16 mouse cellular contexts compared by ENCODE assay signal in genomic region chr17:29925608-29926606, GRCm38 (mm10). TPM values are rescaled to one million over a fixed set of nuclear protein-coding genes. Genes with fewer than 3 reads are reported as not detected.
DNase-seq lines count a peak whose midpoint lies in the region; ATAC-seq and TF ChIP-seq lines count a peak whose summit lies in the region.
"Had no signal": no experiment of that assay in that cellular context is flagged by ENCODE, and none has a peak within 500 bp of the region (broad histone marks: within the 10 kb centered on the region; RNA-seq: fewer than 3 reads in every experiment).

No protein-coding gene starts in this region.

- H3K4me3 ChIP-seq in forebrain, embryonic 14.5 days (ENCODE audit: low read depth, low read length): no peak overlapping the region
- no peak overlapping the region for H3K4me3 ChIP-seq in forebrain, embryonic 11.5 days (ENCODE audit: low read depth, low read length)
- no peak overlapping the region for H3K4me3 ChIP-seq in ES-E14 (ENCODE audit: insufficient read depth in 1 of 2, low read depth in 1 of 2, low read length in 2 of 2, poor library complexity in 1 of 2, severe bottlenecking in 1 of 2)
- no peak overlapping the region for H3K4me3 ChIP-seq in forebrain, postnatal 0 days (ENCODE audit: low read depth, low read length)
- H3K4me3 ChIP-seq: hindbrain, embryonic 13.5 days; midbrain, embryonic 10.5 days; myocyte; stomach, embryonic 15.5 days had no signal

- no peak for TF ChIP-seq CTCF in forebrain, postnatal 0 days (IDR thresholded peaks at IDR 0.05; ENCODE audit: low read depth)

- no peak overlapping the region for H3K9ac ChIP-seq in forebrain, embryonic 14.5 days (ENCODE audit: low read length)
- no peak overlapping the region for H3K9ac ChIP-seq in forebrain, embryonic 11.5 days (ENCODE audit: low read length)
- H3K9ac ChIP-seq in ES-E14 (ENCODE audit: insufficient read depth, low read depth, low read length, poor library complexity, severe bottlenecking): no peak overlapping the region
- no peak overlapping the region for H3K9ac ChIP-seq in forebrain, postnatal 0 days
- H3K9ac ChIP-seq: hindbrain, embryonic 13.5 days; stomach, embryonic 15.5 days had no signal

- H3K27me3 ChIP-seq in forebrain, embryonic 14.5 days (replicated peaks; ENCODE audit: control insufficient read depth, insufficient read depth, low read length): no peaks in the 10 kb centered on the region
- no peaks in the 10 kb centered on the region for H3K27me3 ChIP-seq in forebrain, embryonic 11.5 days (ENCODE audit: control insufficient read depth, insufficient read depth, low read length)
- no peaks in the 10 kb centered on the region for H3K27me3 ChIP-seq in forebrain, postnatal 0 days (ENCODE audit: insufficient read depth, low read length)
- H3K27me3 ChIP-seq: stomach, embryonic 15.5 days had no signal

- H3K27ac ChIP-seq in forebrain, embryonic 14.5 days (ENCODE audit: low read depth, low read length): no peak overlapping the region
- no peak overlapping the region for H3K27ac ChIP-seq in forebrain, embryonic 11.5 days (ENCODE audit: low read depth, low read length)
- no peak overlapping the region for H3K27ac ChIP-seq in ES-E14 (ENCODE audit: insufficient read depth, low read depth, low read length, poor library complexity, severe bottlenecking)
- H3K27ac ChIP-seq in forebrain, postnatal 0 days (ENCODE audit: low read depth, low read length): no peak overlapping the region
- H3K27ac ChIP-seq: hindbrain, embryonic 13.5 days; midbrain, embryonic 10.5 days; stomach, embryonic 15.5 days had no signal

- peak; percentile 71 for DNase-seq in forebrain, embryonic 14.5 days (ENCODE audit: low spot score)
- no peak for DNase-seq in forebrain, embryonic 11.5 days (ENCODE audit: low spot score)
- DNase-seq in right cerebral cortex, adult 18-20 months: peak; percentile 15
- no peak for DNase-seq in right cerebral cortex, postnatal 36 days (ENCODE audit: low spot score in 2 of 2)
- peak; percentile 48 for DNase-seq in ES-E14 (ENCODE audit: low read depth, low spot score)
- peak; percentile 60 for DNase-seq in forebrain, postnatal 0 days
- no peak for DNase-seq in cerebellum, adult 8-10 months
- DNase-seq in spleen, adult 18-20 months: no peak
- DNase-seq: cerebellum, adult 18-20 months; kidney, adult 2 months; kidney, postnatal 4 days had no signal

- no peaks in the 10 kb centered on the region for H3K9me3 ChIP-seq in forebrain, embryonic 14.5 days (replicated peaks; ENCODE audit: control insufficient read depth, low read length)
- H3K9me3 ChIP-seq in forebrain, embryonic 11.5 days (ENCODE audit: control insufficient read depth, low read length): no peaks in the 10 kb centered on the region
- no peaks in the 10 kb centered on the region for H3K9me3 ChIP-seq in ES-E14 (ENCODE audit: control insufficient read depth, insufficient read depth, low read depth, low read length)
- H3K9me3 ChIP-seq in forebrain, postnatal 0 days (ENCODE audit: low read length): no peaks in the 10 kb centered on the region
- H3K9me3 ChIP-seq: hindbrain, embryonic 13.5 days; midbrain, embryonic 10.5 days; stomach, embryonic 15.5 days had no signal

- 52% methylated on average over 26 of the region's 26 CpGs for WGBS in forebrain, embryonic 14.5 days
- WGBS in forebrain, embryonic 11.5 days: 66% methylated on average over 26 of the region's 26 CpGs
- 38% methylated on average over 26 of the region's 26 CpGs for WGBS in forebrain, postnatal 0 days

- H3K4me1 ChIP-seq in forebrain, embryonic 14.5 days (ENCODE audit: control insufficient read depth, insufficient read depth, low read length): peaks cover 13% of the 10 kb centered on the region
- no peaks in the 10 kb centered on the region for H3K4me1 ChIP-seq in forebrain, embryonic 11.5 days (replicated peaks; ENCODE audit: control insufficient read depth, insufficient read depth, low read length)
- peaks cover 0 to 4% of the 10 kb centered on the region in 2 experiments; a peak in 1 of 4 replicates for H3K4me1 ChIP-seq in ES-E14 (ENCODE audit: control insufficient read depth in 2 of 2, insufficient read depth in 2 of 2, low read length in 2 of 2, poor library complexity in 1 of 2)
- no peaks in the 10 kb centered on the region for H3K4me1 ChIP-seq in forebrain, postnatal 0 days (ENCODE audit: insufficient read depth)

- ATAC-seq in forebrain, embryonic 14.5 days: peak; percentile 78
- no peak for ATAC-seq in forebrain, embryonic 11.5 days (replicated peaks; ENCODE audit: low FRiP score)
- ATAC-seq in forebrain, postnatal 0 days: peak; percentile 78
- ATAC-seq: lung, postnatal 0 days had no signal

- no peaks in the 10 kb centered on the region for H3K36me3 ChIP-seq in forebrain, embryonic 14.5 days (ENCODE audit: control insufficient read depth, insufficient read depth, low read length)
- no peaks in the 10 kb centered on the region for H3K36me3 ChIP-seq in forebrain, embryonic 11.5 days (ENCODE audit: control insufficient read depth, insufficient read depth, low read length)
- H3K36me3 ChIP-seq in ES-E14 (ENCODE audit: control insufficient read depth, insufficient read depth, low read length, poor library complexity, severe bottlenecking): no peaks in the 10 kb centered on the region
- no peaks in the 10 kb centered on the region for H3K36me3 ChIP-seq in forebrain, postnatal 0 days (ENCODE audit: insufficient read depth)
- H3K36me3 ChIP-seq: hindbrain, embryonic 13.5 days; midbrain, embryonic 10.5 days; stomach, embryonic 15.5 days had no signal

- H3K4me2 ChIP-seq in forebrain, embryonic 14.5 days (ENCODE audit: low read length): no peak overlapping the region
- no peak overlapping the region for H3K4me2 ChIP-seq in forebrain, embryonic 11.5 days (ENCODE audit: low read depth, low read length, severe bottlenecking)
- H3K4me2 ChIP-seq in forebrain, postnatal 0 days (ENCODE audit: low read depth): no peak overlapping the region
- H3K4me2 ChIP-seq: hindbrain, embryonic 13.5 days; stomach, embryonic 15.5 days had no signal

- in situ Hi-C loops in ES-E14 (cut with MboI; ENCODE audit: low sequenced_read_pairs in 2 of 2, unreplicated experiment in 2 of 2): no loop called here

TF ChIP-seq in ES-E14, 5 proteins besides CTCF, POLR2A, EP300 and RAD21:
- no peak for TF ChIP-seq CHD2 (IDR thresholded peaks at IDR 0.05; ENCODE audit: low read depth, low read length)
- TF ChIP-seq HCFC1 (IDR thresholded peaks at IDR 0.05; ENCODE audit: borderline replicate concordance, insufficient read depth, low read length): no peak
- no peak for TF ChIP-seq ZNF384 (IDR thresholded peaks at IDR 0.05; ENCODE audit: low read depth, low read length)
- no peak for TF ChIP-seq MAFK (IDR thresholded peaks at IDR 0.05; ENCODE audit: insufficient read depth, low read depth, low read length)
- no peak for TF ChIP-seq ZC3H11A (IDR thresholded peaks at IDR 0.05; ENCODE audit: borderline replicate concordance, low read depth, low read length)

RNA-seq across cellular contexts. Expression of gene Mdga1, which starts 44.0 kb away (rescaled TPM):
- polyA plus RNA-seq in forebrain, embryonic 14.5 days (2014; fragmentation: Nextera tagmentation; extraction: Ambion mirVana): 9.4 and 9.9 TPM in 2 replicates
- polyA plus RNA-seq in forebrain, embryonic 11.5 days (2014; fragmentation: Nextera tagmentation; extraction: Ambion mirVana): 6.2 and 7.4 TPM in 2 replicates
- total RNA-seq in ES-E14 (2012; rRNA removed): 7.1 and 15.4 TPM in 2 replicates
- total RNA-seq in forebrain, postnatal 0 days (2014; rRNA removed): 29.1 and 45.7 TPM in 2 replicates
- 7.6 and 10.9 TPM in 2 replicates for polyA plus RNA-seq in forebrain, postnatal 0 days (2015; fragmentation: Nextera tagmentation; extraction: Ambion mirVana)

Comparison
In these comparisons a context has a peak if more than half of its experiments do, and no peak if none do; other contexts are left out.
1. DNase-seq: peak in forebrain, embryonic 14.5 days (single experiment), right cerebral cortex, adult 18-20 months (single experiment), ES-E14 (single experiment) and forebrain, postnatal 0 days (single experiment); none in forebrain, embryonic 11.5 days (single experiment), right cerebral cortex, postnatal 36 days (0 of 2), cerebellum, adult 8-10 months (single experiment) and spleen, adult 18-20 months (0 of 2).